Mouse (Mus musculus): ENCODE data around the gene Smpd2.

DNA sequence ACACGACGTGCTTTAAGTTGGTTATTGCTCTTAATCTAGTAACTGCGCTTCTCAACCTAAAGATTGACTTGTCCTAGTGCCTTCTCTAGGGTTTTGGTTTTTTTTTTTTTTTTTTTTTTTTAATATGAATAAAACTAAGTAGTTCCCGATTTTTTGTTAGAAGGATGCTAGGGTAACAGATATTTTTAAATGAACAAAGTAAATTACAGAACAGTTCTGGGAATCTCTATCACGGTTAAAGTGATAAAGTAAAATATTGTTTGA lies 30.2 kb upstream of the Smpd2 start:
- TF ChIP-seq CTCF (conservative IDR thresholded peaks at IDR 0.05; ENCODE audit: low read length) (no peak), NANOG (IDR thresholded peaks at IDR 0.05; ENCODE audit: borderline replicate concordance, low read length) (no peak)
